Mouse (Mus musculus): ENCODE data around the gene Syne4.

Syne4 gene

GRCm38 (mm10) chr7:30328379-30328778, 13.8 kb downstream of the Syne4 start:
- no peak for DNase-seq (ENCODE audit: low spot score in 2 of 2)

DNA sequence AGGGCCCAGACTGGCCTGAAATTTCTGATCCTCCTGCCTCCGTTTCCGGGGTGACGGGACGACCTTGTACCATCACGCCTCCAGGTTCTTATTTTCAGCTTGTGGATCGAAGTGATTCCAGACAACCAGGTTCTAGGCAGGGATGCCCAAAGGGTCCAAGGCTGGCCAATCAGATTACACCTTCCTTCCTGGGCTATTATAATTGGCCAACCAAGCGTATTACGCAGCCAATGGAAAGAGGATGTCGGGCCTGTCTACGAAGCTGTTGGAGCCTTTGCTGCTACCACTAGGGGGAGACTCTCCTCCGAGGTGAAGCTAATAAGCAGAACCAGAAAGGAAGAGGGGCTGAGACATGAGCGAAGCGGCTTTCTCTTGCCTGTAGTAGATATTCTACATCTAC, 17.3 kb downstream of the Syne4 start:
- DNase-seq (ENCODE audit: low spot score in 2 of 2), result peak in 1 of 2 experiments; percentile 60

GRCm38 (mm10) chr7:30332622-30333259, 18.1 kb downstream of the Syne4 start:
- DNase-seq (ENCODE audit: low spot score in 2 of 2), result no peak

DNA sequence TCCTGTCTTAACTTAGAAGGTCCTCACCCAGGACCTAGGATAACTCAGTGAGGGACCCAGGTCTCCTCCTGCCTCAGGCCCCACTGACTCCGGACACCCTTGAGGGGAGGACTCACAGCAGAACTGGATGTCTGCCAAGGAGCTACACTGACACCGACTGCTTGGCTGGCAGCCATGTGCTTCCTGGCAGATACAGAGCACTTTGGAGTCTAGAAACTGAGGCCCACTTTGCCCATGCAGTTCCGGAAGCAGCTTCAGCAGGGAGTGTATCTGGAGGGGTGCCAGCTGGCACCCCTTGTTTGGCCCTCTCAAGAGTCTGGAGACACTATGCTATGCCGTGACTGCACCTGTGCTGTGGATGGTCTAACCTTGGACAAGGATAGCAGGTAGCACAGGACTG, 18.8 kb downstream of the Syne4 start:
- DNase-seq (ENCODE audit: low spot score in 2 of 2), result no peak

- DNase-seq (ENCODE audit: low spot score in 2 of 2), result no peak
These were observed 20.0 kb downstream of the Syne4 start for GRCm38 (mm10) chr7:30334563-30334962.

DNA sequence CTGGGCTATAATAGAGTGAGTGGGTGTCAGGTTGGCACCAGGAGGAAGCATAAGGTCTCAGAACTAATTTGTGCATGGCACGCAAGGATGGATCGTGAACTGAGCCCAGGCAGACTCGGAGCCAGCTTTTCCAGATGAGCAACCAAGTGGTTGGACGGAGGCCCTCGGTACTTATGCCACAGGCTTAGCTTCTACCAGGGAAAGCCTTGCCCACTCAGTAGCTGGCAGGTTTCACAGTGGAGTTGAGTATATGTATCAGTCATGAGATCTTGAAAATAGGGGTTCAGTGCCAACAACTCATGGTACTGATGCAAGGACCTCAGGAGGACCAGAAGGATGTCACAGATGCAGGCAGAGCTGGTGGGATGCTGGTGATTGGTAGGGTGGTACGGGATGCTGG, 21.1 kb downstream of the Syne4 start:
- DNase-seq (ENCODE audit: low spot score in 2 of 2), result no peak

DNA sequence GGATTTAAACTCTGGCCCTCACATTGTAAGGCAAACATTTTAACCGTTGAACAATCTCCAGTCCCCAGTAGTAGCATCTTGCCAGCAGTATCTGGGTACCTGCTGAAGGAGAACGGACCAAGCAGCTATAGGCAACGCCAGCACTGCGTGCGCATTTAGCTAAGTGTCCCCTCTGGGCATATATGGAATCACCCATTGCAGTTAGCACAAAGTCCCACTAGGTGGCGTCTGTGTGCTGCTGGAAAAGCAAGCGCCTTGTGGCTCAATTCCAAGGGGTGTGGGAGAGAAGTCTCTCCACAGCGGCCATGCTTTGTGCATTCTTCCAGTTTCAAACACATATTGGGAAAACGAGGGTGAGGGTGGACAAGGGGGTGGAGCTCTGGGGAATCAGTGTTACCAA, 21.8 kb downstream of the Syne4 start:
- peak; percentile 74 to 81 for DNase-seq (ENCODE audit: low spot score in 2 of 2)

DNA sequence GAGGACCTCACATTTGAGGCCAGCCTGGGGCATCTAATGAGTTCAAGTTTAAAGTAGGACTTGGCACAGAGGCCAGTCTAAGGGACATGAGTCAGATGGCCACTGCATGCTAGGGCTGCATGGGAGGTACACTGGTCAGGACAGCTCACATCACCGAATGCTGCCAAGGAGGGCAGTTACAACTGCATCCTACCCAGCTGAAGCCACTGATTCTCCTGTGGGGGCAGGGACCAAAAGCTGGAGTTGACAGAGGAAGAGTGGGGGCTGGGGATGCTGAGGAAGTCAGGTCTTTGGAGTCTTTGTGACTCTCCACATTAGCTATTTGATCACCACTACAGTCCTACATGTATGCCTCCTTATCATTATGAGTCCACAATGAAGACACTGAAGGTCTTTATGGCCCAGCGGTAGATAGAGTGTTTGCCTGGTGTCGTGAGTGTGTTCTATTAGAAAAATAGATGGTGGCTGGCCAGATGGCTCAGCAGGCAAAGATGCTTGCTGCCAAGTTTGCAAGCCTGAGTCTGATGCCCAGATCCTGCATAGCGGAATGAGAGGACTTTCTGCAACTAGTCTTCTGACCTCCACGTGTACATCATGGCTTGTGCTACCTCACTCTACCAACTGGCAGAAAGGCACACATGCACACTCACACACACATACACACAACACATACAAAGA, 25.0 kb downstream of the Syne4 start:
- no peak for DNase-seq (ENCODE audit: low spot score in 2 of 2)

DNA sequence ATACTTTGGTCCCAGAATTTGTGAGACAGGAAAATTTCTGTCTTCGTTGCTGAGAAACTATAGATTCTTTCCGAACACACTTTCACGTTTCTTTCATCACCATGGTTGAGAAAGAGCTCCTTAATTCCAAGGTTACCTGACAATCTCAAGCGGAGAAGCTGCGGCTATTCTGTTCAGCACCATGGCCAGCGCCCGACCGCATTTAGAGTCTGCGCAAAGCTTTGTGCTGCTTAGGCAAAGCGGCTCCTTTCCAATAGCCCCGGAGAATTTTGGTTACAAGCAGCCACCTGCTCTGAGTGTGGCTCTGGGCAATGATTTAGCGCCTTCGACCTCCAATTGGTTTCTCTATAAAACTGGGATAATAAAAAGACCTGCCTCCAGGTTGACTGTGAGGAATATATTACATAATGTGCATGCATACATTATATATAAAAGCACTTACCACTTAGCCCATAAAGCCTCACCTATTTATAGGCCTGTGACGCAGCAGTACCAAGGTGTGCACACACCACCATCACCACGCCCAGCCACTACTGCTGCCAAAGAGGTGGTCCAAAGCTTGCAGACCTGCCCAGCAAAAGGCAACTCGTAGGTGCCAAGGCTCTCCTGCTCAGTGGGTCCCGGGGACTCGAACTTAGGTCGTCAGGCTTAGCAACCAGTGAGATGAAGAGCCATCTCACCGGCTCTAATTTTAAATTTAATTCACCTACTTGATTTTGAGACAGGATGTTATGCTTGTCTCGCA, 32.2 kb downstream of the Syne4 start:
- DNase-seq (ENCODE audit: low spot score in 2 of 2), result peak in 1 of 2 experiments; percentile 51

GRCm38 (mm10) chr7:30347828-30348227, 33.2 kb downstream of the Syne4 start:
- DNase-seq (ENCODE audit: low spot score in 2 of 2), result peak in 1 of 2 experiments; percentile 42

GRCm38 (mm10) chr7:30353279-30353822, 38.7 kb downstream of the Syne4 start:
- DNase-seq (ENCODE audit: low spot score in 2 of 2), result peak; percentile 67 to 74

- DNase-seq (ENCODE audit: low spot score in 2 of 2), result no peak
These were observed 39.5 kb downstream of the Syne4 start for GRCm38 (mm10) chr7:30354059-30354458.

DNA sequence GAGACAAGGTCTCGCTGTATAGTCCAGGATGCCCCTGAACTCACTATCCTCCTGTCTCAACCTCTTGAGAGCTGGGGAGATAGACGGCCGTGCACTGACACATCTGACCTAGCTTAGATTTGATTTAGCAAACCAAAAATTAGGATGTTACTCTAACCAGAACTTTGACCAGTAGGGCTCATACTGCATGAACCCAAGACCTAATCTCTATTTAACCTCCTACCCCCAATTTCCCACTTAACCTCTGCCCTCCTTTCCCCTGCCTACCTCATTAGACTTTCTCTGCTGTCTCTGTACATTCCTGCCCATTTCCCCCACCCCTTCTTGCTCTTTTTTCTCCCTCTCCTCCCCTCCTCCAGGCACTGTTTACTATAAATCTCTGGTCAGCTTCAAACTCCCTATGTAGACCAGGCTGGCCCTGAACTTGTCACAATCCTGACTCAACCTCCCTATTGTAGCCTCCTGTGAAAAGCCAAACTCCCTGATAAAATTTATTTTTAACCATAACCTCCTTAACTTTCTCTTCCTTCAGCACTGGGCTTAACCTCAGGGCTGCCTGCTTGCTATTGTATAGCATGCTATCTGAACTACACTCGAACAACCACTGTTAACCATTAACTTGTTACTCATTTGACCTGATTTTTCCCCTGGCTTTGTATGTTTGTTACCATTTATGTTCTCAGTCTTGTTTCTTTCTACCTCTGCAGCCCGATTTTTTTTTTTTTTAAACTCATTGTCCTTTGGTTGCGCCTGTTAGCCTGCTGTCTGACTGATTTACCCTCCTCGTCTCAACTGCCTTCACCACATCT, 44.0 kb downstream of the Syne4 start:
- DNase-seq (ENCODE audit: low spot score in 2 of 2), result no peak

DNA sequence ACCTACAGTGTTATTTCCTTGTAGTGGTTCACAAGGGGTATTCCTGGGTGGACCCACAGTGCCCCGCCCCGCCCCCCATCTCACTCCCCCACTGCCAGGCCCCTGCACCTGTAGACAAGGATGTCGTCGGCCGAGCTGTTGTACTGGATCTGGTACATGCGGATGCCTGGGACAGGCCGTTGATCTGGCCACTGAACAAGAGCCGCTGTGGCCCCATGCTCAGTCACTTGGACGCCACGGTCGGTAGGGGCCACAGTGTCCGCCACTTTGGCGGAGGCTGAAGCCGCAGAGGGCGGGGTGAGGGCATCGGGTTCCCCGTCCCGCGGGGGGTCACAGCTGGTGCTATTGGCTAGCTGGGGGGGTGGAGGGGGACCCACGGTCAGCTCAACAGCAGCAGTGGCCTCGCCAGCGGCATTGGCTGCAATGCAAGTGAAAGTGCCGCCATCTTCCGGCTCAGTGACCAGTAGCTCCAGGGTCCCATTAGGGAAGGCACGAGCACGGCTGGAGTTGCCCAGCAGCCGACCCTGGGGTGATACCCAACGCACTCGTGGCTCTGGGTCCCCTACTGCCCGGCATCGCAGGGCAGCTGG, 44.8 kb downstream of the Syne4 start:
- no peak for DNase-seq (ENCODE audit: low spot score in 2 of 2)

DNA sequence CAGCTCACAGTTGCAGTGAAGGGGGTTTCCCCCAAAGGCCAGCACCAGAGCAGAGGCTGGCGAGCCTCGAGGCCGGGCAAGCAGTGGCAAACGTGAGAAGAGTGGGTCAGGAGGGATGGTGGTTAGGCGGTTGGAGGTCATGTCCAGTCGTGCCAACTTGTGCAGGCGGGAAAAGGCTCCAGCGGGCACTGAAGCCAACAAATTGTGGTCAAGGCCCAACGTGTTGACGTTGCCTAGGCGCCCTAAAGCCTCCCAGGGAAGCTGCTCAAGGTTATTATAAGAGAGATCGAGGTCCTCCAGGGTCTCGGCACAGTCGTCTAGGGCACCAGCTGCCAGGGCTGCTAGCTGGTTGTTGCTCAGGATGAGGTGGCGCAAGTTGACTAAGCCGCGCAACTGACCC, 45.4 kb downstream of the Syne4 start:
- no peak for DNase-seq (ENCODE audit: low spot score in 2 of 2)

DNA sequence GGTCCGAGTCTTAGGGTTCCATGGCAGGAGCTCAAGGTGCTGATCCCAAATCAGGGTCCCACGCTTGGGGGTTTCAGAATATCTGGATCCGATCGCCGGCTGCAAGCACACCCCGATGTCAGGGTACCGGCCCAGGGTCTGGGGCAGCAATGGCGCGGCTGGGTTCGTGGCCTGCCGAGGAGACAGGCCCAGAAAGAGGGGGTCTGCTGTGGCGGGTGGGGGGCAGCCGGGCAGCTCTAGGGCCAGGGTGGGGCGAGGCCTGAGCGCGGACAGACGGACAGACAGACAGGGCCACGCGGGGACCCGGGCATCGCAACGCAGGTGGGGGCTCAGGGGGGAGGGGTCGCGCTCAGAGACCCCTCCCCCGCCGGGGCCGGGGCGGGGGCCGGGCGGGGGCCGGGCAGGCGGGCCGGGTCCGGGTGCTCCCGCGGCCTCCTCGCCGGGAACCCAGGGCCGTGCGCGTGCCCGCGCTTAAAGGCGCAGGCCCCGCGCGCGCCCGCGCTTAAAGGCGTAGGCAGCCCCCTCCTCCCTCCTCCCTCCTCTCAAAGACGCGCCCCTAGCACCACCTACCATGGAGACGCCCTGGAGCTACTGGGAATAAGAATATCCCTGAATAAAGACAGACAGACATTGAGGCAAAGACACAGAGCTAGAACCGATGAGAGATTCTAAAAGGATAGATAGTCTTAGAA, 48.2 kb downstream of the Syne4 start, which contains the start of gene Lrfn3:
Gene Lrfn3, minus strand, starts transcription at position 121 of the 692 bp plus-strand sequence.
- no peak for DNase-seq (ENCODE audit: low spot score in 2 of 2)

DNA sequence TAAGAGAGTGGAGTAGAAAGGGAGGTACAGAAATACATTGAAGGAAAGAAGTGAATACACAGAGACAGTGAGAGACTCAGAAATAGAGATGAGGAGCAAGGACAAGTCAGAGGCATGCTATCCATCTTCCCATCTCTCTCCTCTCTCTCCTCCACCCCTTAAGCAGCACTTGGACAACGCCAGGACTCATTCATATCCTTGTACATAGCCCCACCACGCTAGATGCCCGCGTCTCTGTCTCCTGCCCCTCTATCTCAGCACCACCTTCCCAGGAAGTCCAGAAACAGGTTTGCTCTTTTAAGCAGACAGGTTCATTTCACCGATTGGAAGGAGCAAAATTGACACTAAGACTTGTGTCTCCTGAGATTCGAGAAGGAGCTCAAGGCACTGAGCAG, 48.7 kb downstream of the Syne4 start:
- DNase-seq (ENCODE audit: low spot score in 2 of 2), result no peak

DNA sequence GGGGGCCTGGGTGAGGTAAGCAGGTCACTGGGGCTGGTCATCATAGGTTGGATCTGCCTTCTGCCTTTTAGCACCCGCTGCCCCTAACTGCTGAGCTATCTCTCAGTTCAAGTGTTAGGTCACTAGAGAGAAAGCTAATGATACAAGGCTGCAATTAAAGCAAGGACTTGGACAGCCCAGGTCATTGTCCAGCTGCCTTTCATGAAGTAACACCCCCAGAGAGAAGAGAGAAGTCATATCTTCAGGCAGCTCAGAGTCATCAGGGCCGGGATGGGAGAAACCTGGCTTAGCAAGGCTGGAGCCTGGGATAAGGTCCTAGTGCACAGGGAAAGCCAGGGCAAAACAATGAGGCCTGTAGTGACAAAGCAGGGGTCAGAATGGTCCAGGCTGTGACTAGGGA, 52.9 kb downstream of the Syne4 start:
- no peak for DNase-seq (ENCODE audit: low spot score in 2 of 2)
